Mouse (Mus musculus) liver, embryonic 13.5 days (tissue): Measurements from ENCODE around the gene Vmn1r170. TPM values are rescaled to one million over a fixed set of nuclear protein-coding genes. Genes with fewer than 3 reads are reported as not detected.
"Not testable (repeated sequence)": the region's sequence is repeated elsewhere in the genome, so short reads cannot be mapped to it uniquely, and the experiment has no call there.

Experiments used
- ATAC-seq: fragments of 200-750 bp; cut with Nextera tagmentation; 2 replicates; pipeline ENCODE4 v1.8.0; 2017; ENCODE audit warnings: low read depth, mild to moderate bottlenecking, moderate number of reproducible peaks, moderate library complexity
- DNase-seq: peaks from one replicate; pipeline ENCODE4 v3.0.0; 2022
- H3K27ac ChIP-seq: fragments of 300-500 bp; sonication (generic); 2 replicates; pipeline ENCODE4 v1.5.1; 2015; ENCODE audit warnings: moderate library complexity, mild to moderate bottlenecking, inconsistent platforms
- H3K27me3 ChIP-seq: fragments of 300-500 bp; sonication (generic); 2 replicates; pipeline ENCODE4 v1.6.1; 2015; ENCODE audit warnings: mild to moderate bottlenecking, inconsistent platforms
- H3K36me3 ChIP-seq: fragments of 300-500 bp; sonication (generic); 2 replicates; pipeline ENCODE4 v1.6.1; 2015; ENCODE audit warnings: mild to moderate bottlenecking, inconsistent platforms
- H3K4me1 ChIP-seq: fragments of 300-500 bp; sonication (generic); replicated peaks from 2 replicates; pipeline ENCODE4 v1.6.1; 2015; ENCODE audit warnings: inconsistent platforms
- H3K4me2 ChIP-seq: fragments of 300-500 bp; sonication (generic); 2 replicates; pipeline ENCODE4 v1.6.1; 2015; ENCODE audit warnings: inconsistent platforms, mild to moderate bottlenecking, moderate library complexity
- H3K4me3 ChIP-seq: fragments of 300-500 bp; sonication (generic); replicated peaks from 2 replicates; pipeline ENCODE4 v1.5.1; 2015; ENCODE audit warnings: mild to moderate bottlenecking, inconsistent platforms
- H3K9ac ChIP-seq: fragments of 300-500 bp; sonication (generic); 2 replicates; pipeline ENCODE4 v1.6.1; 2015; ENCODE audit warnings: mild to moderate bottlenecking, inconsistent platforms
- H3K9me3 ChIP-seq: fragments of 300-500 bp; sonication (generic); replicated peaks from 2 replicates; pipeline ENCODE4 v1.6.1; 2016; ENCODE audit warnings: inconsistent platforms
- WGBS: fragments of 180-500 bp; shearing (Covaris S2); methylation state at CpG from one replicate; pipeline ENCODE4 v1.1.7; 2015; ENCODE audit not compliant: insufficient replicate concordance; 5-methylcytosine and 5-hydroxymethylcytosine counted together
- polyA plus RNA-seq: library from polyadenylated mRNA; unstranded; fragments of >200 nt; fragmentation: Nextera tagmentation; extraction: Ambion mirVana; gene quantifications from 2 replicates; pipeline ENCODE4 v1.2.1, GENCODE M21; 2015

Gene Vmn1r170
- not detected in 2 replicates for polyA plus RNA-seq

- WGBS, result 9% methylated on average over 1 of the region's 1 CpGs
- not testable (repeated sequence) for H3K4me1 ChIP-seq, H3K9me3 ChIP-seq, H3K36me3 ChIP-seq, H3K27me3 ChIP-seq, H3K4me2 ChIP-seq, DNase-seq, H3K9ac ChIP-seq, ATAC-seq, H3K4me3 ChIP-seq, H3K27ac ChIP-seq
These were observed at the start of gene Vmn1r170 for GRCm38 (mm10) chr7:23605875-23606274. Gene Vmn1r170, plus strand, starts transcription at chr7:23606175.

GRCm38 (mm10) chr7:23575226-23575625, 30.7 kb upstream of the Vmn1r170 start, which contains the start of gene Vmn1r169:
Gene Vmn1r169, plus strand, starts transcription at chr7:23575526.
- not testable (repeated sequence) for ATAC-seq, H3K4me2 ChIP-seq, H3K27me3 ChIP-seq, H3K4me3 ChIP-seq, H3K9ac ChIP-seq, DNase-seq, H3K9me3 ChIP-seq, H3K4me1 ChIP-seq, H3K27ac ChIP-seq, H3K36me3 ChIP-seq
- 63% methylated on average over 1 of the region's 2 CpGs for WGBS

- Histone ChIP-seq H3K4me3 (no peak within 1 kb of the TSS), H3K36me3 (no peaks in the 10 kb centered on the region), H3K9me3 (0 out of 2 replicates have a peak, but pooled peaks cover 3% of the 10 kb centered on the region), H3K4me1 (no peaks in the 10 kb centered on the region), H3K27me3 (no peaks in the 10 kb centered on the region), H3K4me2 (no peak within 1 kb of the TSS), H3K27ac (no peak within 1 kb of the TSS), H3K9ac (no peak within 1 kb of the TSS)
- no peak for DNase-seq
- no peak for ATAC-seq
These were observed 24.4 kb downstream of the Vmn1r170 start, which contains the start of gene Vmn1r171 for GRCm38 (mm10) chr7:23630422-23630821. Gene Vmn1r171, plus strand, starts transcription at chr7:23630722.

Other genes with a start within 250 kb of the Vmn1r170 start
- not detected in 2 replicates for gene Nlrp5, start 220.3 kb upstream of the Vmn1r170 start, polyA plus RNA-seq
- gene Vmn1r167, start 99.0 kb upstream of the Vmn1r170 start, polyA plus RNA-seq, result not detected in 2 replicates
- gene Vmn1r168, start 66.4 kb upstream of the Vmn1r170 start, polyA plus RNA-seq, result not detected in 2 replicates
- gene Vmn1r169, start 30.6 kb upstream of the Vmn1r170 start, polyA plus RNA-seq, result not detected in 2 replicates
- not detected in 2 replicates for gene Vmn1r171, start 24.5 kb downstream of the Vmn1r170 start, polyA plus RNA-seq
- not detected in 2 replicates for gene Vmn1r172, start 52.1 kb downstream of the Vmn1r170 start, polyA plus RNA-seq
- gene Vmn1r173, start 94.5 kb downstream of the Vmn1r170 start, polyA plus RNA-seq, result not detected in 2 replicates
- not detected in 2 replicates for gene Vmn1r174, start 146.1 kb downstream of the Vmn1r170 start, polyA plus RNA-seq
- not detected in 2 replicates for gene Vmn1r175, start 204.5 kb downstream of the Vmn1r170 start, polyA plus RNA-seq
- gene Vmn1r176, start 231.2 kb downstream of the Vmn1r170 start, polyA plus RNA-seq, result not detected in 2 replicates